Mouse (Mus musculus) liver, postnatal 0 days (tissue): Measurements from ENCODE around the gene Tsc22d4. TPM values are rescaled to one million over a fixed set of nuclear protein-coding genes. Genes with fewer than 3 reads are reported as not detected.
"Not testable (repeated sequence)": the region's sequence is repeated elsewhere in the genome, so short reads cannot be mapped to it uniquely, and the experiment has no call there.

Experiments
- ATAC-seq: fragments of 200-750 bp; cut with Nextera tagmentation; 2 replicates; pipeline ENCODE4 v1.8.0; 2017; ENCODE audit warnings: mild to moderate bottlenecking, moderate library complexity
- DNase-seq: peaks from one replicate; pipeline ENCODE4 v3.0.0-alpha.2; 2016
- H3K27ac ChIP-seq: fragments of 300-500 bp; sonication (generic); 2 replicates; pipeline ENCODE4 v1.5.1; 2014; ENCODE audit warnings: antibody characterized with exemption, moderate library complexity, mild to moderate bottlenecking, low read depth
- H3K27me3 ChIP-seq: fragments of 300-500 bp; sonication (generic); 2 replicates; pipeline ENCODE4 v1.6.1; 2014; ENCODE audit warnings: low read length, control low read depth, mixed read lengths; ENCODE audit not compliant: insufficient read depth
- H3K36me3 ChIP-seq: fragments of 300-500 bp; sonication (generic); replicated peaks from 2 replicates; pipeline ENCODE4 v1.6.1; 2014; ENCODE audit warnings: mild to moderate bottlenecking, control low read depth, low read length, moderate library complexity, mixed read lengths; ENCODE audit not compliant: insufficient read depth
- H3K4me1 ChIP-seq: fragments of 300-500 bp; sonication (generic); 2 replicates; pipeline ENCODE4 v1.6.1; 2014; ENCODE audit warnings: antibody characterized with exemption, mild to moderate bottlenecking, control low read depth; ENCODE audit not compliant: insufficient read depth
- H3K4me2 ChIP-seq: fragments of 300-500 bp; sonication (generic); 2 replicates; pipeline ENCODE4 v1.6.1; 2014; ENCODE audit warnings: low read depth, mild to moderate bottlenecking, low read length, moderate library complexity, mixed read lengths
- H3K4me3 ChIP-seq: fragments of 300-500 bp; sonication (generic); 2 replicates; pipeline ENCODE4 v1.5.1; 2014; ENCODE audit warnings: low read depth, low read length
- H3K9ac ChIP-seq: fragments of 300-500 bp; sonication (generic); replicated peaks from 2 replicates; pipeline ENCODE4 v1.6.1; 2014; ENCODE audit warnings: mild to moderate bottlenecking, moderate library complexity
- H3K9me3 ChIP-seq: fragments of 300-500 bp; sonication (generic); 2 replicates; pipeline ENCODE4 v1.6.1; 2016; ENCODE audit warnings: mild to moderate bottlenecking, control low read depth, low read length, mixed read lengths
- CTCF ChIP-seq: sonication (generic); IDR thresholded peaks from 2 replicates; pipeline ENCODE4 v1.5.1; 2016; ENCODE audit warnings: antibody characterized with exemption, low read depth
- EP300 ChIP-seq: IDR thresholded peaks from 2 replicates; pipeline ENCODE4 v1.6.1; 2016; ENCODE audit warnings: antibody characterized with exemption, low read depth, mild to moderate bottlenecking
- WGBS: fragments of 180-500 bp; shearing (Covaris S2); extraction: QIAGEN DNeasy Blood & Tissue Kit; methylation state at CpG from one replicate; pipeline ENCODE4 v1.1.7; 2014; ENCODE audit not compliant: insufficient replicate concordance; 5-methylcytosine and 5-hydroxymethylcytosine counted together
- polyA plus RNA-seq: library from polyadenylated mRNA; unstranded; fragments of >200 nt; fragmentation: Nextera tagmentation; extraction: Ambion mirVana; gene quantifications from 2 replicates; pipeline ENCODE4 v1.2.1, GENCODE M21; 2015

The Tsc22d4 gene
- polyA plus RNA-seq, 1 experiment from 2014 or later: 65.9 TPM

GRCm38 (mm10) chr5:137746851-137747325, 1.4 kb downstream of the Tsc22d4 start:
- Histone ChIP-seq H3K4me3 (peak overlapping the region; percentile 75), H3K27ac (peak overlapping the region; percentile 99), H3K4me1 (peaks cover 33% of the 10 kb centered on the region), H3K9ac (peak overlapping the region; percentile 91), H3K36me3 (peaks cover 15% of the 10 kb centered on the region), H3K4me2 (peak overlapping the region; percentile 83), H3K27me3 (no peaks in the 10 kb centered on the region), H3K9me3 (no peaks in the 10 kb centered on the region)
- peak; percentile 6; the same call in 1 of the 2 replicates for ATAC-seq
- TF ChIP-seq EP300: no peak
- no peak for TF ChIP-seq CTCF
- DNase-seq: peak; percentile 63
- 2% methylated on average over 16 of the region's 16 CpGs for WGBS

GRCm38 (mm10) chr5:137747326-137747961, 1.9 kb downstream of the Tsc22d4 start:
- Histone ChIP-seq H3K4me1 (peaks cover 30% of the 10 kb centered on the region), H3K4me2 (peak overlapping the region; percentile 83), H3K4me3 (peak overlapping the region; percentile 75), H3K9ac (peak overlapping the region; percentile 91), H3K27ac (peak overlapping the region; percentile 99), H3K9me3 (no peaks in the 10 kb centered on the region), H3K36me3 (peaks cover 20% of the 10 kb centered on the region), H3K27me3 (no peaks in the 10 kb centered on the region)
- ATAC-seq (peak; percentile 5; the same call in 1 of the 2 replicates), DNase-seq (peak; percentile 65)
- TF ChIP-seq EP300 (no peak), CTCF (peak; percentile 48)
- 3% methylated on average over 26 of the region's 26 CpGs for WGBS

- Histone ChIP-seq H3K4me1 (peaks cover 30% of the 10 kb centered on the region), H3K9me3 (no peaks in the 10 kb centered on the region), H3K27me3 (no peaks in the 10 kb centered on the region), H3K27ac (peak overlapping the region; percentile 99), H3K4me2 (peak overlapping the region; percentile 83), H3K9ac (peak overlapping the region; percentile 52), H3K4me3 (peak overlapping the region; percentile 75), H3K36me3 (peaks cover 27% of the 10 kb centered on the region)
- TF ChIP-seq CTCF (no peak), EP300 (no peak)
- no peak for ATAC-seq
- DNase-seq: peak; percentile 57
- 28% methylated on average over 5 of the region's 5 CpGs for WGBS
Observed at GRCm38 (mm10) chr5:137748130-137748770, 2.7 kb downstream of the Tsc22d4 start.

GRCm38 (mm10) chr5:137749196-137749836, 3.8 kb downstream of the Tsc22d4 start:
- no peaks in the 10 kb centered on the region for H3K27me3 ChIP-seq
- H3K9ac ChIP-seq: no peak overlapping the region
- WGBS: 27% methylated on average over 6 of the region's 6 CpGs
- H3K4me3 ChIP-seq: peak overlapping the region; percentile 75
- H3K36me3 ChIP-seq: peaks cover 37% of the 10 kb centered on the region
- H3K4me1 ChIP-seq: peaks cover 30% of the 10 kb centered on the region
- H3K9me3 ChIP-seq: no peaks in the 10 kb centered on the region
- peak; percentile 55 for DNase-seq
- H3K4me2 ChIP-seq: peak overlapping the region; percentile 83
- no peak for ATAC-seq
- H3K27ac ChIP-seq: peak overlapping the region; percentile 99
- TF ChIP-seq EP300: no peak

GRCm38 (mm10) chr5:137750212-137750611, 4.7 kb downstream of the Tsc22d4 start:
- H3K9ac ChIP-seq, H3K9me3 ChIP-seq, H3K4me3 ChIP-seq, H3K4me2 ChIP-seq, DNase-seq, ATAC-seq, H3K27ac ChIP-seq, H3K27me3 ChIP-seq: not testable (repeated sequence)
- 85% methylated on average over 6 of the region's 8 CpGs for WGBS
- Histone ChIP-seq H3K4me1 (peaks cover 26% of the 10 kb centered on the region), H3K36me3 (peaks cover 38% of the 10 kb centered on the region)

- Histone ChIP-seq H3K9ac (no peak overlapping the region), H3K36me3 (peaks cover 48% of the 10 kb centered on the region), H3K4me3 (no peak overlapping the region), H3K4me1 (peaks cover 22% of the 10 kb centered on the region), H3K4me2 (no peak overlapping the region), H3K27ac (no peak overlapping the region), H3K27me3 (no peaks in the 10 kb centered on the region), H3K9me3 (no peaks in the 10 kb centered on the region)
- peak; percentile 11 for DNase-seq
- TF ChIP-seq CTCF (no peak), EP300 (no peak)
- 91% methylated on average over 13 of the region's 13 CpGs for WGBS
- no peak for ATAC-seq
Observed at GRCm38 (mm10) chr5:137751221-137751887, 5.8 kb downstream of the Tsc22d4 start.
